Mouse (Mus musculus): ENCODE data around the gene Fam122b. TPM values are rescaled to one million over a fixed set of nuclear protein-coding genes. Genes with fewer than 3 reads are reported as not detected.
A peak's percentile ranks its signal among the peaks of the same experiment; 100 is the strongest.

The Fam122b gene
- polyA plus RNA-seq, 1 experiment from 2014 or later: 25.6 TPM

GRCm38 (mm10) chrX:53197681-53198080 is 71.9 kb downstream of the Fam122b start:
- no peaks in the 10 kb centered on the region for H3K36me3 ChIP-seq
- ATAC-seq (ENCODE audit: insufficient number of reproducible peaks, low FRiP score): peak; percentile 86
- H3K4me3 ChIP-seq: no peak overlapping the region
- no peaks in the 10 kb centered on the region for H3K9me3 ChIP-seq (replicated peaks)
- no peak overlapping the region for H3K9ac ChIP-seq
- H3K27me3 ChIP-seq (replicated peaks): no peaks in the 10 kb centered on the region
- 33% methylated on average over 4 of the region's 4 CpGs for WGBS
- peaks cover 20% of the 10 kb centered on the region for H3K4me1 ChIP-seq (replicated peaks)
- no peak overlapping the region for H3K4me2 ChIP-seq
- peak overlapping the region; percentile 87 for H3K27ac ChIP-seq (ENCODE audit: poor library complexity, severe bottlenecking)

GRCm38 (mm10) chrX:53196392-53196791 is 73.2 kb downstream of the Fam122b start:
- Histone ChIP-seq H3K9me3 (replicated peaks) (no peaks in the 10 kb centered on the region), H3K27ac (ENCODE audit: poor library complexity, severe bottlenecking) (peak overlapping the region; percentile 71)
- ATAC-seq (ENCODE audit: insufficient number of reproducible peaks, low FRiP score): no peak

More at GRCm38 (mm10) chrX:53196392-53196791, 73.2 kb downstream of the Fam122b start:
- Histone ChIP-seq H3K4me2 (no peak overlapping the region), H3K4me1 (replicated peaks) (peaks cover 12% of the 10 kb centered on the region), H3K9ac (no peak overlapping the region), H3K27me3 (replicated peaks) (no peaks in the 10 kb centered on the region), H3K36me3 (no peaks in the 10 kb centered on the region), H3K4me3 (no peak overlapping the region)
- WGBS: 52% methylated on average over 5 of the region's 5 CpGs

Other genes starting within 250 kb of the Fam122b start
- gene Plac1, start 29.7 kb downstream of the Fam122b start, polyA plus RNA-seq (2016; fragmentation: Nextera tagmentation; extraction: Ambion mirVana): 11.7 and 12.1 TPM in 2 replicates
- gene Fam122c, start 3.6 kb upstream of the Fam122b start, polyA plus RNA-seq (2016; fragmentation: Nextera tagmentation; extraction: Ambion mirVana): not detected in 2 replicates
- 49.2 and 51.2 TPM in 2 replicates for gene Mospd1, start 100.7 kb upstream of the Fam122b start, polyA plus RNA-seq (2016; fragmentation: Nextera tagmentation; extraction: Ambion mirVana)
- gene Etd, start 165.1 kb upstream of the Fam122b start, polyA plus RNA-seq (2016; fragmentation: Nextera tagmentation; extraction: Ambion mirVana): not detected in 2 replicates